Mouse (Mus musculus) olfactory bulb, adult 2 months (tissue): Measurements from ENCODE around the gene Prune2.

Experiments used
- CTCF ChIP-seq: fragments of 200-500 bp; IDR thresholded peaks from 2 replicates; pipeline ENCODE4 v1.5.1; 2012; ENCODE audit warnings: low read depth, mild to moderate bottlenecking, low read length, moderate library complexity; ENCODE audit not compliant: insufficient read depth
- POLR2A ChIP-seq: fragments of 200-500 bp; IDR thresholded peaks from 2 replicates; pipeline ENCODE4 v1.6.1; 2012; ENCODE audit warnings: mild to moderate bottlenecking, low read depth, low read length, moderate library complexity; ENCODE audit not compliant: insufficient read depth

- no peak for TF ChIP-seq CTCF
- no peak for TF ChIP-seq POLR2A
Observed at GRCm38 (mm10) chr19:17097210-17097609, 141.3 kb downstream of the Prune2 start.
